Comparison of ENCODE assay signal across 8 mouse cellular contexts in genomic region chr1:38202475-38203183, GRCm38 (mm10).
DNase-seq lines count a peak whose midpoint lies in the region; ATAC-seq lines count a peak whose summit lies in the region.

No protein-coding gene starts in this region.

- H3K4me1 ChIP-seq in hindbrain, embryonic 10.5 days (replicated peaks) = peaks cover 38% of the 10 kb centered on the region
- peaks cover 37% of the 10 kb centered on the region for H3K4me1 ChIP-seq in hindbrain, embryonic 13.5 days (replicated peaks)

- no peaks in the 10 kb centered on the region for H3K27me3 ChIP-seq in hindbrain, embryonic 10.5 days (ENCODE audit: insufficient read depth, poor library complexity, severe bottlenecking)
- H3K27me3 ChIP-seq in hindbrain, embryonic 13.5 days = no peaks in the 10 kb centered on the region

- DNase-seq in hindbrain, embryonic 10.5 days (ENCODE audit: low spot score) = peak; percentile 32
- DNase-seq in 3134 (ENCODE audit: extremely low read depth, insufficient read length, low spot score) = peak; percentile 18
- DNase-seq in Muller cell, postnatal 12 days (ENCODE audit: inconsistent ontology term) = peak; percentile 22
- DNase-seq in fibroblast of lung, adult 2 months (ENCODE audit: low read depth) = peak; percentile 36
- no peak for DNase-seq in layer of hippocampus, postnatal 25 days (ENCODE audit: extremely low spot score in 1 of 2, low spot score in 1 of 2)
- no peak for DNase-seq in urinary bladder, adult 18-20 months (ENCODE audit: low spot score in 2 of 2)

- WGBS in hindbrain, embryonic 10.5 days = 82% methylated on average over 10 of the region's 10 CpGs
- 80% methylated on average over 10 of the region's 10 CpGs for WGBS in hindbrain, embryonic 13.5 days

- no peak overlapping the region for H3K9ac ChIP-seq in hindbrain, embryonic 13.5 days

- no peak overlapping the region for H3K27ac ChIP-seq in hindbrain, embryonic 10.5 days
- no peak overlapping the region for H3K27ac ChIP-seq in hindbrain, embryonic 13.5 days

- ATAC-seq in hindbrain, embryonic 13.5 days (ENCODE audit: low FRiP score) = no peak
- peak; percentile 57; the same call in 1 of the 2 replicates for ATAC-seq in megakaryocyte-erythroid progenitor cell, adult 5-6 weeks (replicated peaks; ENCODE audit: low FRiP score, low TSS enrichment, poor library complexity, severe bottlenecking)

- H3K36me3 ChIP-seq in hindbrain, embryonic 10.5 days = peaks cover 59% of the 10 kb centered on the region
- H3K36me3 ChIP-seq in hindbrain, embryonic 13.5 days = peaks cover 33% of the 10 kb centered on the region

- H3K4me3 ChIP-seq in hindbrain, embryonic 10.5 days = no peak overlapping the region
- no peak overlapping the region for H3K4me3 ChIP-seq in hindbrain, embryonic 13.5 days

- H3K9me3 ChIP-seq in hindbrain, embryonic 10.5 days = no peaks in the 10 kb centered on the region
- H3K9me3 ChIP-seq in hindbrain, embryonic 13.5 days = no peaks in the 10 kb centered on the region

- no peak overlapping the region for H3K4me2 ChIP-seq in hindbrain, embryonic 13.5 days

Comparison
In these comparisons a context has a peak if more than half of its experiments do, and no peak if none do; other contexts are left out.
1. DNase-seq: peak in hindbrain, embryonic 10.5 days (single experiment), 3134 (single experiment), Muller cell, postnatal 12 days (single experiment) and fibroblast of lung, adult 2 months (single experiment); none in layer of hippocampus, postnatal 25 days (0 of 2) and urinary bladder, adult 18-20 months (0 of 2).